Mouse (Mus musculus) kidney, embryonic 14.5 days (tissue): Measurements from ENCODE around the gene Odf3b. TPM values are rescaled to one million over a fixed set of nuclear protein-coding genes. Genes with fewer than 3 reads are reported as not detected.

ENCODE experiments used
- ATAC-seq: fragments of 200-750 bp; cut with Nextera tagmentation; 2 replicates; pipeline ENCODE4 v1.8.0; 2017; ENCODE audit warnings: moderate number of reproducible peaks, mild to moderate bottlenecking, moderate TSS enrichment, moderate library complexity; ENCODE audit not compliant: low FRiP score, low TSS enrichment
- H3K27ac ChIP-seq: fragments of 300-500 bp; sonication (generic); 2 replicates; pipeline ENCODE4 v1.5.1; 2014; ENCODE audit warnings: low read depth, mild to moderate bottlenecking, low read length, moderate library complexity, mixed read lengths
- H3K27me3 ChIP-seq: fragments of 300-500 bp; sonication (generic); 2 replicates; pipeline ENCODE4 v1.6.1; 2014; ENCODE audit warnings: mild to moderate bottlenecking, low read length; ENCODE audit not compliant: control insufficient read depth, insufficient read depth
- H3K36me3 ChIP-seq: fragments of 300-500 bp; sonication (generic); 2 replicates; pipeline ENCODE4 v1.6.1; 2014; ENCODE audit warnings: low read length, mixed read lengths; ENCODE audit not compliant: control insufficient read depth, insufficient read depth
- H3K4me1 ChIP-seq: fragments of 300-500 bp; sonication (generic); 2 replicates; pipeline ENCODE4 v1.6.1; 2014; ENCODE audit warnings: low read length, mixed read lengths; ENCODE audit not compliant: control insufficient read depth, insufficient read depth
- H3K4me2 ChIP-seq: fragments of 300-500 bp; sonication (generic); replicated peaks from 2 replicates; pipeline ENCODE4 v1.6.1; 2014; ENCODE audit warnings: low read depth, mild to moderate bottlenecking, low read length
- H3K4me3 ChIP-seq: fragments of 300-500 bp; sonication (generic); 2 replicates; pipeline ENCODE4 v1.5.1; 2014; ENCODE audit warnings: mild to moderate bottlenecking, low read length
- H3K9ac ChIP-seq: fragments of 300-500 bp; sonication (generic); 2 replicates; pipeline ENCODE4 v1.6.1; 2014; ENCODE audit warnings: low read depth, mild to moderate bottlenecking, low read length, moderate library complexity
- H3K9me3 ChIP-seq: fragments of 300-500 bp; sonication (generic); 2 replicates; pipeline ENCODE4 v1.6.1; 2016; ENCODE audit warnings: low read length; ENCODE audit not compliant: control insufficient read depth
- WGBS: fragments of 180-500 bp; shearing (Covaris S2); extraction: QIAGEN DNeasy Blood & Tissue Kit; methylation state at CpG from one replicate; pipeline ENCODE4 v1.1.7; 2014; 5-methylcytosine and 5-hydroxymethylcytosine counted together
- polyA plus RNA-seq: library from polyadenylated mRNA; unstranded; fragments of >200 nt; fragmentation: Nextera tagmentation; extraction: Ambion mirVana; gene quantifications from 2 replicates; pipeline ENCODE4 v1.2.1, GENCODE M21; 2014

Odf3b gene
- polyA plus RNA-seq, 1 experiment from 2014 or later = not detected

DNA sequence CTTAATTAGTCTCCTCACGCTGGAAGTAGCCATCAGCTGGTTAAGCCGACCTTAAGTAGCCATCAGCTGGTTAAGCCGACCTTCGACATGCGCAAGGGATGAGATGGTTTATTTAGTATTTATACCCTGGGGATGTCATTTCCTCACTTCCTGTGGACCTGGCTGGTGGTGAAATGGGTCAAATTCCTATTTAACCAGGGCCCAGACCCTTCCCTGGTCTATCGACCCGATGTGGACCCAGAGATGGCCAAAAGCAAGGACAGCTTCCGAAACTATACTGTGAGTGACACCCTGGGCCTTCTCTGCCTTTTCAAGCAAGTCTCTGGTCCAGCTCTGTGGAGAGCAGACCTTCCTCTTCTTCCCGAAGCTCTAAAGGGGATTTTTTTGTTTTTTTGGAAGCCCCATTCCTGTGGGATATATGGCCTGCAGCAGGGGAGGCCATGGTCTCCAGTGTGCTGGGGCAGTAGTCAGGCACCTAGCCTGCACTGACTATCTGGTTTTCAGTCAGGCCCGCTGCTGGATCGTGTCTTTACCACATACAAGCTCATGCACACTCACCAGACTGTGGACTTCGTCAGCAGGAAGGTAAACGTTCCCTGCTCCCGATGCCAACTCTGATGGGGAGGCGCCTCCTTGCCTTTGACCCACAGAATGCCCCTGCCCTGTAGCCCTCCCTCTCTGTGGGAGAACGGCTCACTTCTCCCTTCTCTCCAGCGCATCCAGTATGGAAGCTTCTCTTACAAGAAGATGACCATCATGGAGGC, 44.1 kb downstream of the Odf3b start:
- H3K4me3 ChIP-seq = no peak overlapping the region
- no peaks in the 10 kb centered on the region for H3K27me3 ChIP-seq
- no peak overlapping the region for H3K27ac ChIP-seq
- no peak for ATAC-seq
- no peak overlapping the region for H3K4me2 ChIP-seq
- H3K9ac ChIP-seq = no peak overlapping the region
- no peaks in the 10 kb centered on the region for H3K36me3 ChIP-seq
- no peaks in the 10 kb centered on the region for H3K9me3 ChIP-seq
- WGBS = 82% methylated on average over 17 of the region's 17 CpGs
- no peaks in the 10 kb centered on the region for H3K4me1 ChIP-seq

DNA sequence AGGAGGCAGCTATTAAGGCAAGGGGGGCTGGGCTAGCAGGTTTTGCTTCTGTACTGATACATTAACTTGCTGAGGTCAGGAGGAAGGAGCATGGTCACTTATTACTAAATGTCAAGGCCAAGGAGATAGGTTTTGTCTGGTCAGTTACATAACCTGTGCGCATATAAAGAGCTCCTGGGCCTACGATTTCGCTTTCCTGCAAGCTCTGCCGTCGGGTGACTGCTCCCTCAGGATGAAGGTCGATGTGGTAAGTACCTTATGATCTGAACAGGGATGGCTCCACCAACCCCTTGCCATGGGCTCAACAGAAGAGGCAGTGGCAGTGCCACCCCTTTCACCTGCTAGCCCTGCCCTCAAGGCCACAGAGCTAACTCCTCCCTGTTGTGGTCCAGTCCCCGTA, 44.8 kb downstream of the Odf3b start, which contains the start of gene Miox:
Miox (plus strand) TSS at position 128 of the 400 bp plus-strand sequence.
- WGBS = 83% methylated on average over 7 of the region's 7 CpGs
- Histone ChIP-seq H3K27ac (no peak within 1 kb of the TSS), H3K4me3 (no peak within 1 kb of the TSS), H3K27me3 (no peaks in the 10 kb centered on the region), H3K4me1 (no peaks in the 10 kb centered on the region), H3K9me3 (no peaks in the 10 kb centered on the region), H3K36me3 (no peaks in the 10 kb centered on the region), H3K4me2 (no peak within 1 kb of the TSS), H3K9ac (no peak within 1 kb of the TSS)
- ATAC-seq = no peak

Other genes starting within 250 kb of the Odf3b start
- gene Mapk12, start 238.6 kb downstream of the Odf3b start, polyA plus RNA-seq = 20.8 and 23.4 TPM in 2 replicates
- 8.4 and 14.8 TPM in 2 replicates for gene Mapk11, start 229.7 kb downstream of the Odf3b start, polyA plus RNA-seq
- gene Plxnb2, start 198.5 kb downstream of the Odf3b start, polyA plus RNA-seq = 124 and 165 TPM in 2 replicates
- 15.8 and 16.6 TPM in 2 replicates for gene Dennd6b, start 182.8 kb downstream of the Odf3b start, polyA plus RNA-seq
- 23.6 and 29.8 TPM in 2 replicates for gene Ppp6r2, start 167.7 kb downstream of the Odf3b start, polyA plus RNA-seq
- gene Sbf1, start 64.0 kb downstream of the Odf3b start, polyA plus RNA-seq = 55.6 and 62.0 TPM in 2 replicates
- gene Adm2, start 56.6 kb downstream of the Odf3b start, polyA plus RNA-seq = 0.43 and 0.44 TPM in 2 replicates
- gene Miox, start 44.9 kb downstream of the Odf3b start, polyA plus RNA-seq = 0.76 TPM in 1 of 2 replicates, not detected in the other
- 28.0 and 48.1 TPM in 2 replicates for gene Lmf2, start 23.6 kb downstream of the Odf3b start, polyA plus RNA-seq
- gene Ncaph2, start 23.6 kb downstream of the Odf3b start, polyA plus RNA-seq = 130 and 151 TPM in 2 replicates
- gene Sco2, start 5.4 kb downstream of the Odf3b start, polyA plus RNA-seq = 10.2 and 11.4 TPM in 2 replicates
- gene Tymp, start 2.2 kb downstream of the Odf3b start, polyA plus RNA-seq = 1.6 and 1.8 TPM in 2 replicates
- gene Klhdc7b, start 5.6 kb upstream of the Odf3b start, polyA plus RNA-seq = not detected in 2 replicates
- gene Syce3, start 31.2 kb upstream of the Odf3b start, polyA plus RNA-seq = not detected in 2 replicates
- 1.7 and 2.5 TPM in 2 replicates for gene Cpt1b, start 46.6 kb upstream of the Odf3b start, polyA plus RNA-seq
- 3.1 TPM in 2 replicates for gene C730034F03Rik, start 50.3 kb upstream of the Odf3b start, polyA plus RNA-seq
- gene Gm44502, start 50.4 kb upstream of the Odf3b start, polyA plus RNA-seq = not detected in 2 replicates
- 51.7 and 57.7 TPM in 2 replicates for gene Chkb, start 50.6 kb upstream of the Odf3b start, polyA plus RNA-seq
- gene Mapk8ip2, start 74.6 kb upstream of the Odf3b start, polyA plus RNA-seq = 0.34 and 0.37 TPM in 2 replicates
- gene Arsa, start 98.1 kb upstream of the Odf3b start, polyA plus RNA-seq = 11.1 and 12.1 TPM in 2 replicates
- gene Shank3, start 120.3 kb upstream of the Odf3b start, polyA plus RNA-seq = 2.5 and 3.0 TPM in 2 replicates
- 0.32 TPM in 1 of 2 replicates, not detected in the other for gene Acr, start 189.0 kb upstream of the Odf3b start, polyA plus RNA-seq
- gene Rabl2, start 212.6 kb upstream of the Odf3b start, polyA plus RNA-seq = 66.2 and 66.9 TPM in 2 replicates